Mouse (Mus musculus) hindbrain, embryonic 16.5 days (tissue): ENCODE measurements around the gene 9430097D07Rik. TPM values are rescaled to one million over a fixed set of nuclear protein-coding genes. Genes with fewer than 3 reads are reported as not detected.

Experiments used
- ATAC-seq: fragments of 200-750 bp; cut with Nextera tagmentation; 2 replicates; pipeline ENCODE4 v1.8.0; 2017; ENCODE audit warnings: moderate TSS enrichment, moderate library complexity
- H3K27ac ChIP-seq: fragments of 300-500 bp; sonication (generic); 2 replicates; pipeline ENCODE4 v1.5.1; 2014; ENCODE audit warnings: low read depth, mild to moderate bottlenecking, control low read depth, low read length, moderate library complexity
- H3K27me3 ChIP-seq: fragments of 300-500 bp; sonication (generic); replicated peaks from 2 replicates; pipeline ENCODE4 v1.6.1; 2014; ENCODE audit warnings: low read length; ENCODE audit not compliant: control insufficient read depth, insufficient read depth
- H3K36me3 ChIP-seq: fragments of 300-500 bp; sonication (generic); 2 replicates; pipeline ENCODE4 v1.6.1; 2014; ENCODE audit warnings: mild to moderate bottlenecking, low read length, moderate library complexity, mixed read lengths; ENCODE audit not compliant: control insufficient read depth, insufficient read depth
- H3K4me1 ChIP-seq: fragments of 300-500 bp; sonication (generic); 2 replicates; pipeline ENCODE4 v1.6.1; 2014; ENCODE audit warnings: low read depth, low read length; ENCODE audit not compliant: control insufficient read depth, insufficient read depth
- H3K4me2 ChIP-seq: fragments of 300-500 bp; sonication (generic); 2 replicates; pipeline ENCODE4 v1.6.1; 2014; ENCODE audit warnings: mild to moderate bottlenecking, low read length, control low read depth, moderate library complexity
- H3K4me3 ChIP-seq: fragments of 300-500 bp; sonication (generic); 2 replicates; pipeline ENCODE4 v1.5.1; 2014; ENCODE audit warnings: mild to moderate bottlenecking, low read length, control low read depth, moderate library complexity
- H3K9ac ChIP-seq: fragments of 300-500 bp; sonication (generic); 2 replicates; pipeline ENCODE4 v1.6.1; 2014; ENCODE audit warnings: low read depth, mild to moderate bottlenecking, control low read depth, low read length, moderate library complexity
- H3K9me3 ChIP-seq: fragments of 300-500 bp; sonication (generic); 2 replicates; pipeline ENCODE4 v1.6.1; 2014; ENCODE audit warnings: mild to moderate bottlenecking, low read length, moderate library complexity; ENCODE audit not compliant: control insufficient read depth
- WGBS: fragments of 180-500 bp; shearing (Covaris S2); extraction: QIAGEN DNeasy Blood & Tissue Kit; methylation state at CpG from one replicate; pipeline ENCODE4 v1.1.7; 2014; 5-methylcytosine and 5-hydroxymethylcytosine counted together
- polyA plus RNA-seq: library from polyadenylated mRNA; unstranded; fragments of >200 nt; fragmentation: Nextera tagmentation; extraction: Ambion mirVana; gene quantifications from 2 replicates; pipeline ENCODE4 v1.2.1, GENCODE M21; 2015

Gene 9430097D07Rik
- polyA plus RNA-seq, 1 experiment from 2014 or later = 1.6 TPM

GRCm38 (mm10) chr2:32599409-32599808, 23.9 kb upstream of the 9430097D07Rik start, which contains the start of gene St6galnac6:
TSS of gene St6galnac6 (plus strand) at chr2:32599709.
- H3K9me3 ChIP-seq = no peaks in the 10 kb centered on the region
- no peak within 1 kb of the TSS for H3K4me2 ChIP-seq
- H3K36me3 ChIP-seq = peaks cover 5% of the 10 kb centered on the region; the same call in 1 of the 2 replicates
- WGBS = 94% methylated on average over 3 of the region's 3 CpGs
- H3K9ac ChIP-seq = no peak within 1 kb of the TSS
- no peak within 1 kb of the TSS for H3K27ac ChIP-seq
- H3K4me1 ChIP-seq = no peaks in the 10 kb centered on the region
- no peaks in the 10 kb centered on the region for H3K27me3 ChIP-seq
- ATAC-seq = no peak
- no peak within 1 kb of the TSS for H3K4me3 ChIP-seq

GRCm38 (mm10) chr2:32598506-32598905, 23.0 kb upstream of the 9430097D07Rik start:
- 87% methylated on average over 8 of the region's 8 CpGs for WGBS
- Histone ChIP-seq H3K9me3 (no peaks in the 10 kb centered on the region), H3K4me3 (no peak overlapping the region), H3K4me2 (no peak overlapping the region), H3K27ac (no peak overlapping the region), H3K36me3 (peaks cover 5% of the 10 kb centered on the region; the same call in 1 of the 2 replicates), H3K9ac (no peak overlapping the region), H3K4me1 (no peaks in the 10 kb centered on the region), H3K27me3 (no peaks in the 10 kb centered on the region)
- no peak for ATAC-seq

- Histone ChIP-seq H3K36me3 (peaks cover 5% of the 10 kb centered on the region; the same call in 1 of the 2 replicates), H3K9me3 (no peaks in the 10 kb centered on the region), H3K4me1 (no peaks in the 10 kb centered on the region), H3K9ac (no peak overlapping the region), H3K27ac (no peak overlapping the region), H3K27me3 (no peaks in the 10 kb centered on the region), H3K4me3 (no peak overlapping the region), H3K4me2 (no peak overlapping the region)
- no peak for ATAC-seq
- 86% methylated on average over 5 of the region's 5 CpGs for WGBS
These were observed 22.2 kb upstream of the 9430097D07Rik start for GRCm38 (mm10) chr2:32597699-32598098.

GRCm38 (mm10) chr2:32597248-32597647, 21.8 kb upstream of the 9430097D07Rik start:
- H3K4me3 ChIP-seq = no peak overlapping the region
- H3K36me3 ChIP-seq = peaks cover 5% of the 10 kb centered on the region; the same call in 1 of the 2 replicates
- H3K27me3 ChIP-seq = no peaks in the 10 kb centered on the region
- H3K4me1 ChIP-seq = no peaks in the 10 kb centered on the region
- WGBS = 85% methylated on average over 5 of the region's 5 CpGs
- no peaks in the 10 kb centered on the region for H3K9me3 ChIP-seq
- H3K27ac ChIP-seq = peak overlapping the region; percentile 60
- ATAC-seq = no peak
- no peak overlapping the region for H3K9ac ChIP-seq
- no peak overlapping the region for H3K4me2 ChIP-seq

- no peaks in the 10 kb centered on the region for H3K9me3 ChIP-seq
- no peak overlapping the region for H3K9ac ChIP-seq
- ATAC-seq = peak; percentile 32; the same call in 1 of the 2 replicates
- H3K27me3 ChIP-seq = no peaks in the 10 kb centered on the region
- no peak overlapping the region for H3K4me2 ChIP-seq
- 71% methylated on average over 13 of the region's 13 CpGs for WGBS
- H3K27ac ChIP-seq = peak overlapping the region; percentile 60
- H3K4me1 ChIP-seq = no peaks in the 10 kb centered on the region
- peaks cover 5% of the 10 kb centered on the region; the same call in 1 of the 2 replicates for H3K36me3 ChIP-seq
- no peak overlapping the region for H3K4me3 ChIP-seq
These were observed 21.2 kb upstream of the 9430097D07Rik start for GRCm38 (mm10) chr2:32596725-32597124.

GRCm38 (mm10) chr2:32591249-32591648, 15.8 kb upstream of the 9430097D07Rik start:
- H3K4me2 ChIP-seq = no peak overlapping the region
- WGBS = 71% methylated on average over 6 of the region's 6 CpGs
- no peak overlapping the region for H3K4me3 ChIP-seq
- no peaks in the 10 kb centered on the region for H3K27me3 ChIP-seq
- no peak overlapping the region for H3K9ac ChIP-seq
- ATAC-seq = no peak
- no peaks in the 10 kb centered on the region for H3K9me3 ChIP-seq
- H3K4me1 ChIP-seq = peaks cover 21% of the 10 kb centered on the region
- H3K27ac ChIP-seq = no peak overlapping the region
- H3K36me3 ChIP-seq = peaks cover 5% of the 10 kb centered on the region; the same call in 1 of the 2 replicates

DNA sequence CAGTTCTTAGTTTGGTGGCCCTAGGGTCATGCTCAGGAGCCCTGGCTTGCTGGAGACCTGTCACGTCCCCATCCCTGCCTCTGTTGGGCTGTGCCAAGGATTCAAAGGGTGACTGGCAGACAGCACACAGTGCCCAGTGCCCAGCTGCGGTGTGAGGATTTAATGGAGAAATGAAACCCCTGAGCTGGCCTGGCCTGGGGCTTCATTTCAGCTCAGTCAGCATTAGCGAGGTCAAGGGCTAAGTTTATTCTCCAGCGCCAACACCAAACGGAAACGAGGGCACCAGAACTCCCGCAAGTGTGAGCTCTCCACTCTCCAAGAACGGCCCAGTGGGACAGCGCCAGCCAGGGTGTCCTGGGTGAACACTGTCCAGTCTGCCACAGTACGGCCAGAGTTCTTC, 14.7 kb upstream of the 9430097D07Rik start:
- ATAC-seq = no peak
- H3K27me3 ChIP-seq = no peaks in the 10 kb centered on the region
- H3K27ac ChIP-seq = no peak overlapping the region; the same call in 1 of the 2 replicates
- no peak overlapping the region for H3K9ac ChIP-seq
- H3K4me3 ChIP-seq = no peak overlapping the region
- H3K36me3 ChIP-seq = peaks cover 5% of the 10 kb centered on the region; the same call in 1 of the 2 replicates
- no peaks in the 10 kb centered on the region for H3K9me3 ChIP-seq
- WGBS = 72% methylated on average over 10 of the region's 10 CpGs
- no peak overlapping the region for H3K4me2 ChIP-seq
- peaks cover 21% of the 10 kb centered on the region for H3K4me1 ChIP-seq

- Histone ChIP-seq H3K36me3 (no peaks in the 10 kb centered on the region), H3K27me3 (no peaks in the 10 kb centered on the region), H3K9me3 (no peaks in the 10 kb centered on the region), H3K4me3 (no peak overlapping the region), H3K4me2 (peak overlapping the region; percentile 21; the same call in 1 of the 2 replicates), H3K27ac (peak overlapping the region; percentile 9; the same call in 1 of the 2 replicates), H3K9ac (0 out of 2 replicates have a peak overlapping the region, but pooled peaks have one; percentile 21), H3K4me1 (peaks cover 21% of the 10 kb centered on the region)
- peak; percentile 12; the same call in 1 of the 2 replicates for ATAC-seq
- 54% methylated on average over 11 of the region's 11 CpGs for WGBS
These were observed 13.8 kb upstream of the 9430097D07Rik start for GRCm38 (mm10) chr2:32589213-32589795.

GRCm38 (mm10) chr2:32587731-32588321, 12.3 kb upstream of the 9430097D07Rik start:
- peak overlapping the region; percentile 76 for H3K4me2 ChIP-seq
- ATAC-seq = no peak
- H3K4me3 ChIP-seq = peak overlapping the region; percentile 71
- H3K36me3 ChIP-seq = no peaks in the 10 kb centered on the region
- H3K9ac ChIP-seq = peak overlapping the region; percentile 85
- 43% methylated on average over 9 of the region's 9 CpGs for WGBS
- peaks cover 26% of the 10 kb centered on the region for H3K4me1 ChIP-seq
- no peak overlapping the region for H3K27ac ChIP-seq
- no peaks in the 10 kb centered on the region for H3K27me3 ChIP-seq
- H3K9me3 ChIP-seq = no peaks in the 10 kb centered on the region
